Mouse (Mus musculus): ENCODE data around the gene Cxcr2. TPM values are rescaled to one million over a fixed set of nuclear protein-coding genes. Genes with fewer than 3 reads are reported as not detected.

The Cxcr2 gene
- polyA plus RNA-seq (2014; fragmentation: Nextera tagmentation; extraction: Ambion mirVana) = 0.07 and 0.08 TPM in 2 replicates

DNA sequence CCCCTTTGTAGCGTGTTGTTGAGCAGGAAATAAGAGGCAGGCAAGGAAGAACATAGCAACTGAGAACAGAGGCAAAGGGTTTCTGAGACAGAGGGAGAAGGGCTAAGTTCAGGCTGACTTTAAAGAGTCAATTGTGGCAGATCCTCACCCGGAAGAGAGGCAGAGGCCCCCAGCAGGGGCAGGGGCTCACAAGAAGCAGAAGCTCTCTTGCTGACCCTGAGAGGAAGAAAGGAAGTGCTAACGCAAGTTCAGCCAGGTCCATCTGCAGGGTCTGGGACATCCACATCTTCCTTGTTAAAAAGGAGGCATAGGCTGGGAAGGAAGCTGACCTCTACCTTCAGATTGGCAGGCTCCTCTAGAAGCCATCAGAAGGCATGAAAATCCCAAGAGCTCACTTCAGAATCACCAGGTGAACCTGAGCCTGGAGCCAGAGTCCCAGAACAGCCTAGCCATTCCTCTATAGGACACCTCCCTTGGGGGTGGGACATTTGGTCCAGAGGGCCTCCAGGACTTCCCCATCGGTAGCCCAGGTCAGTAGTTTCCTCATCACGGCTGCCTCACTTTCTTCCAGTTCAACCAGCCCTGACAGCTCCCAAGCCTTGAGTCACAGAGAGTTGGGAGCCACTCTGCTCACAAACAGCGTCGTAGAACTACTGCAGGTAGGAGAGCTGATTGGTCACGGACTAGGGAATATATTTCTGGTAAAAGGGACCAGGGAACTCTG lies at the start of gene Cxcr2:
Gene Cxcr2 (plus strand): TSS at position 529 of the 724 bp plus-strand sequence.
- Histone ChIP-seq H3K4me2 (ENCODE audit: low read depth, low read length) (no peak within 1 kb of the TSS), H3K4me3 (ENCODE audit: low read depth, low read length) (no peak within 1 kb of the TSS), H3K36me3 (ENCODE audit: control insufficient read depth, insufficient read depth, low read length) (no peaks in the 10 kb centered on the region), H3K27ac (ENCODE audit: low read depth, low read length) (no peak within 1 kb of the TSS), H3K4me1 (ENCODE audit: control insufficient read depth, insufficient read depth, low read length) (no peaks in the 10 kb centered on the region), H3K9ac (replicated peaks; ENCODE audit: low read depth, low read length) (no peak within 1 kb of the TSS), H3K27me3 (ENCODE audit: control insufficient read depth, insufficient read depth, low read length) (no peaks in the 10 kb centered on the region), H3K9me3 (ENCODE audit: control insufficient read depth, low read length) (no peaks in the 10 kb centered on the region)
- no peak for ATAC-seq (ENCODE audit: low read depth)
- WGBS = 78% methylated on average over 8 of the region's 8 CpGs

DNA sequence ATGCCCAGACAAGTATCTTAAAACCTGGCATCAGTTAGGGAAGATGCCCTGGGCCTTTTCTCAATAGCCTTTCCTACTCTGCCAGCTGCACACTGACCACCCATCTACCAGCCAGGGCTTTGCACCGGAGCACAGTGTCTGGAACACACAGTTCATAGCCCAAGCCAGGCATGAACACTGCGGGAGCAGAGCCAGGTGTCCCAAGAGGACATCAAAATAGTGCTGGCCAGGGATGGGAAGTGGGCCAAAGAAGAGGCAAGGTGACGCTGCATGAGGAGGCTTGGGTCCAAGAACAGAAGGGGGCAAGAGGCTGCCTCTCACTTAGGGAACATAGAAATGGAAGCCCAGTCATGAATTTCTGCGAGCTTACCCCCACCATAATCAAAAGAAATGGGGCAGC lies 48.1 kb upstream of the Cxcr2 start:
- H3K4me1 ChIP-seq (ENCODE audit: control insufficient read depth, insufficient read depth, low read length) = peaks cover 9% of the 10 kb centered on the region; the same call in 1 of the 2 replicates
- ATAC-seq (ENCODE audit: low read depth) = no peak
- H3K4me2 ChIP-seq (ENCODE audit: low read depth, low read length) = no peak overlapping the region
- no peak overlapping the region for H3K4me3 ChIP-seq (ENCODE audit: low read depth, low read length)
- 81% methylated on average over 4 of the region's 4 CpGs for WGBS
- no peak overlapping the region for H3K27ac ChIP-seq (ENCODE audit: low read depth, low read length)
- H3K9me3 ChIP-seq (ENCODE audit: control insufficient read depth, low read length) = no peaks in the 10 kb centered on the region
- H3K36me3 ChIP-seq (ENCODE audit: control insufficient read depth, insufficient read depth, low read length) = no peaks in the 10 kb centered on the region
- H3K27me3 ChIP-seq (ENCODE audit: control insufficient read depth, insufficient read depth, low read length) = no peaks in the 10 kb centered on the region
- H3K9ac ChIP-seq (replicated peaks; ENCODE audit: low read depth, low read length) = no peak overlapping the region

DNA sequence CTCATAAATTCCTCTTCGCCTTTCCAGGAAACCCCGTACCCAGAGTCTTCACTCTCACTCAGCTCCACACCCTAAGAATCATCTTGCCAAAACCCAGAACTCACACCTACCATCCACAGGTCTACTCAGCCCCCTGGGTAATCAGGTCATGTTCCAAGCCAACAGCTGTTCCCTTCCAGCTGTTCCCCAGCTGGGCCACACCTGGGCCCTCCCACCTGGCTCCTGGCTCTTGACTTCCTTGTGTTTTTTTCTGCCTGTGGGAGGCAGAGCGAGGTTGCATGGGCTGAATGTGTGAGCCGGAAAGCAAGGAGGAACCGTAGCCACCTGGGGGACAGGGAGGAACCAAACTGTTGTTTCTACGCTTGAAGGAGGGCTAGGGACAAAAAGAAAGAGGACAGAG lies 47.6 kb upstream of the Cxcr2 start:
- Histone ChIP-seq H3K9me3 (ENCODE audit: control insufficient read depth, low read length) (no peaks in the 10 kb centered on the region), H3K27ac (ENCODE audit: low read depth, low read length) (no peak overlapping the region), H3K4me3 (ENCODE audit: low read depth, low read length) (no peak overlapping the region), H3K4me2 (ENCODE audit: low read depth, low read length) (no peak overlapping the region), H3K9ac (replicated peaks; ENCODE audit: low read depth, low read length) (no peak overlapping the region), H3K27me3 (ENCODE audit: control insufficient read depth, insufficient read depth, low read length) (no peaks in the 10 kb centered on the region), H3K36me3 (ENCODE audit: control insufficient read depth, insufficient read depth, low read length) (no peaks in the 10 kb centered on the region), H3K4me1 (ENCODE audit: control insufficient read depth, insufficient read depth, low read length) (peaks cover 9% of the 10 kb centered on the region; the same call in 1 of the 2 replicates)
- ATAC-seq (ENCODE audit: low read depth) = no peak
- WGBS = 79% methylated on average over 6 of the region's 6 CpGs

DNA sequence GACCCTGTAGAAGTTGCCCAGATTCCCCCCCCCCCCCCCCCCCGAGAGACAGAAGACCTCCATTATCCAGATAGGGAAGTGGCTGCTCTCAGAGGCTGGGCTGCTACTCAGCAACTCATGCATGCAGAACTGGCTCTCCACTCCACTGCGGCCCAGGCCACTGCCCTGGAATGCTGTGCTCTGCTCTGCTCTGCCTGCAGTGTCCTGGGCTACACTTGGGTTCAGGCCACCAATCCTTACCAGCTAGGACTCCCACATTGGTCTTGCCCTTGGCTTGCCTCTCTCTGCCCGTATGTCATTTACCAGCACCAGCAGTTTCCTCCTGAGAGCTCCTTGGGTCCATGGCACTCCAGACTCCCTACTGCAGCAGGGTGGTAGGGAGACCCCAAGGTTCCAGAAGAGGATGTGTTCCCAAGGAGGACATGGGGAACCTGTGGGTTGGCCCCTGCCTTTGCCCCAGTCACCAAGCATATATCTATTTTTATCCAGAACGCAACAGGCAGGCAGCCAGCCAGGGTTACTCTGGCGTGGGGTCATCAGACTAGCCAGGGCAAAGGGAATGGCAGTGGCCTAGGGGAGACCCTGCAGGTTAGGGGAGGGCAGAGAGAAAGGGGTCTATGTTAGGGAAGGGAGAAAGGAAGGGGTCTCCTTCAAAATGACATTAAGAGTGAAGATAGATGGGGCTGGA lies 45.7 kb upstream of the Cxcr2 start:
- no peak overlapping the region for H3K4me2 ChIP-seq (ENCODE audit: low read depth, low read length)
- no peak overlapping the region for H3K9ac ChIP-seq (replicated peaks; ENCODE audit: low read depth, low read length)
- no peaks in the 10 kb centered on the region for H3K9me3 ChIP-seq (ENCODE audit: control insufficient read depth, low read length)
- peaks cover 11% of the 10 kb centered on the region; the same call in 1 of the 2 replicates for H3K4me1 ChIP-seq (ENCODE audit: control insufficient read depth, insufficient read depth, low read length)
- H3K4me3 ChIP-seq (ENCODE audit: low read depth, low read length) = no peak overlapping the region
- WGBS = 77% methylated on average over 4 of the region's 5 CpGs
- no peaks in the 10 kb centered on the region for H3K27me3 ChIP-seq (ENCODE audit: control insufficient read depth, insufficient read depth, low read length)
- no peaks in the 10 kb centered on the region for H3K36me3 ChIP-seq (ENCODE audit: control insufficient read depth, insufficient read depth, low read length)
- no peak for ATAC-seq (ENCODE audit: low read depth)
- H3K27ac ChIP-seq (ENCODE audit: low read depth, low read length) = no peak overlapping the region

DNA sequence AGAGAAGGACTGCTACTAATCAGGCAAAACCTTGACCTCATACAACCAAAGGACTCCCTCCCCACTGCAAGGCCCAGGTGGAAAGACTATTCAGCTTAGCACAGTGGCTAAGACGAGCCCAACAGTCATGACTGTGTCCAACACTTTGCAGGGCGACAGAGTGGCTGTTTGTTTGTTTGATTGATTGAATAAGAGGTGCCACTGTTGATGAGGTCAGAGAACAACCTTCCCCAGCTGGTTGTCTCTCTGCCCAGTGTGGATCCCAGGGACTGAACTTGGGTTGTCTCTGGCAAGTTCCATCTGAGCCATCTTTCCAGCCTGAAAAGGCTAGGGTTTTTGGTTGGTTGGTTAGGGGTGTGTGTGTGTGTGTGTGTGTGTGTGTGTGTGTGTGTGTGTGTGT lies 44.1 kb upstream of the Cxcr2 start:
- Histone ChIP-seq H3K27me3 (ENCODE audit: control insufficient read depth, insufficient read depth, low read length) (no peaks in the 10 kb centered on the region), H3K4me3 (ENCODE audit: low read depth, low read length) (no peak overlapping the region), H3K4me1 (ENCODE audit: control insufficient read depth, insufficient read depth, low read length) (0 out of 2 replicates have a peak, but pooled peaks cover 4% of the 10 kb centered on the region), H3K9ac (replicated peaks; ENCODE audit: low read depth, low read length) (no peak overlapping the region), H3K9me3 (ENCODE audit: control insufficient read depth, low read length) (no peaks in the 10 kb centered on the region), H3K4me2 (ENCODE audit: low read depth, low read length) (no peak overlapping the region), H3K27ac (ENCODE audit: low read depth, low read length) (no peak overlapping the region), H3K36me3 (ENCODE audit: control insufficient read depth, insufficient read depth, low read length) (no peaks in the 10 kb centered on the region)
- 51% methylated on average over 2 of the region's 2 CpGs for WGBS
- ATAC-seq (ENCODE audit: low read depth) = no peak

DNA sequence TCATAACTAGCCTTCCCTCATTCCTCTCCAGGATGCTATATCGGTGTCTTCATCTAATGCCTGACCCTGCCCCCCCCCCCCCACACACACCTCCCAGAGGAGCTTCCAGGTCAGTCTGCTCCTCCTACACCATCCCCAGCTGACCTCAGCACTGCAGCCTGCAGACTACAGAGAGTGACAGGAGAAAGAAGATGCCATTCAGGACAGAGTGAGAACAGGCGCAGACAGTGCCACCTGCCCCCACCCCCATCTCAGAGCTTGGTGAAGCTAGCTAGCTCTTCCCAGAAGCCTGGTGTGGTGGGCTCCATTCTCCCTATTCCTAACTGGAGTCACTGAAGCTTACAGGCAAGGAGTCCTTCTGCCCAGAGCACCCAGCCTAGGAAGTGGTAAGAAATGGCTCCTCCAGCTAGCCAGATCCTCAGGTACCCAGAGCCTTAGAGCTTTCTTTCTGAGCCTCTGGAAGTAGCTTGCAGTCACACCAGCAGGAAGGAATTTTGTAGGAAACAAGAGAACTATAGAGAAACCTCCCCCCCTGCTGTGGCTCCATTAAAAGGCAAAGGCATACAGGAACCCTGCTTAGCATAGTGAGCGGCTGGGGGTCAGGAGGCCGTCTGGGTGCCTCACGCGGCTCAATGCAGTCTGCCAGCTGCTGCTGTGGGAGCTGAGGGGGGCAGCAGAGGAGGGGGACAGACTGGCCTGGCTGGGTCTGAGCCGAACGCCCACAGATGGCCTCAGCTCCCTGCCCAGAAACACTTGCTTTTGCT lies 42.7 kb upstream of the Cxcr2 start:
- H3K4me3 ChIP-seq (ENCODE audit: low read depth, low read length) = no peak overlapping the region
- 4% methylated on average over 8 of the region's 8 CpGs for WGBS

DNA sequence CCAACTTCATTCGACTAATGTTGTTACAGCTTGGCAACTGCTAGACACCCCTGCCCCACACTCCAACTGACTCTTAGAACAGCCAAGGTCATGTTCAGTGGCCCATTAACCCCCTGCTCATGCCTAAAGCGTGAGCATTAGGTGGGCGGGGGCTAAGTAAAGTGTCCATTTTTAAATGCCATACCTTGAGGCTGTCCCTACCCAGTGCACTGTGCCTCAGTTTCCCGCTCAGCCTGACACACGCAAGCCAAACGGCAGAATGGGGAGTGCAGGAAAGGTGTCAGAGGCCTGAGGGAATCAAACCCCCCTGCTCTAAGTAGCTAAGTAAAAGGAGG lies 42.1 kb upstream of the Cxcr2 start:
- no peak overlapping the region for H3K4me3 ChIP-seq (ENCODE audit: low read depth, low read length)
- 12% methylated on average over 6 of the region's 6 CpGs for WGBS
- no peak overlapping the region for H3K4me2 ChIP-seq (ENCODE audit: low read depth, low read length)
- H3K4me1 ChIP-seq (ENCODE audit: control insufficient read depth, insufficient read depth, low read length) = 0 out of 2 replicates have a peak, but pooled peaks cover 4% of the 10 kb centered on the region
- H3K27ac ChIP-seq (ENCODE audit: low read depth, low read length) = 0 out of 2 replicates have a peak overlapping the region, but pooled peaks have one; percentile 23
- ATAC-seq (ENCODE audit: low read depth) = peak; percentile 26; the same call in 1 of the 2 replicates
- no peak overlapping the region for H3K9ac ChIP-seq (replicated peaks; ENCODE audit: low read depth, low read length)
- H3K9me3 ChIP-seq (ENCODE audit: control insufficient read depth, low read length) = no peaks in the 10 kb centered on the region
- no peaks in the 10 kb centered on the region for H3K27me3 ChIP-seq (ENCODE audit: control insufficient read depth, insufficient read depth, low read length)
- no peaks in the 10 kb centered on the region for H3K36me3 ChIP-seq (ENCODE audit: control insufficient read depth, insufficient read depth, low read length)

More for the DNA sequence above, 42.7 kb upstream of the Cxcr2 start:
- 0 out of 2 replicates have a peak, but pooled peaks cover 4% of the 10 kb centered on the region for H3K4me1 ChIP-seq (ENCODE audit: control insufficient read depth, insufficient read depth, low read length)
- H3K27ac ChIP-seq (ENCODE audit: low read depth, low read length) = peak overlapping the region; percentile 23; the same call in 1 of the 2 replicates
- H3K27me3 ChIP-seq (ENCODE audit: control insufficient read depth, insufficient read depth, low read length) = no peaks in the 10 kb centered on the region
- peak; percentile 89 for ATAC-seq (ENCODE audit: low read depth)
- H3K9me3 ChIP-seq (ENCODE audit: control insufficient read depth, low read length) = no peaks in the 10 kb centered on the region
- no peak overlapping the region for H3K9ac ChIP-seq (replicated peaks; ENCODE audit: low read depth, low read length)
- no peaks in the 10 kb centered on the region for H3K36me3 ChIP-seq (ENCODE audit: control insufficient read depth, insufficient read depth, low read length)
- no peak overlapping the region for H3K4me2 ChIP-seq (ENCODE audit: low read depth, low read length)

DNA sequence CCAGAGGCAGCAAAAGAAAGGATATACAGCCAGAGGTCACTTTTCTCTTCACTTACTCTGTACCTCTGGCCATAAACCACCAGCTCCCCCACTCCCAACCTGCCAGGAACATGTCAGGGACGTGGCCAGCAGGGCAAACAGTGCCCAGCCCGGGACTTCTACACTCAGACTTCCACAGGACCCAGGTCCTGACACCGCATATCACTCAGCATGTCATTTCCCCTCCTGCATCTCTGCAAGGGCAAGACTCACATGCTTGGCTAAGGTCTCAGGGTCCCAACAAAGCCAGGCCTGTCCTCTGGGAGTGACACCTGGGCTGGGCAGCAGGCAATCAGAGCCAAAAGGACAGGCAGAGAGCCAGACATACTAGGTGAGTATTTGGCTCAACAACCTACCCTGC lies 40.7 kb upstream of the Cxcr2 start:
- Histone ChIP-seq H3K36me3 (ENCODE audit: control insufficient read depth, insufficient read depth, low read length) (no peaks in the 10 kb centered on the region), H3K27me3 (ENCODE audit: control insufficient read depth, insufficient read depth, low read length) (no peaks in the 10 kb centered on the region), H3K4me1 (ENCODE audit: control insufficient read depth, insufficient read depth, low read length) (0 out of 2 replicates have a peak, but pooled peaks cover 4% of the 10 kb centered on the region), H3K9me3 (ENCODE audit: control insufficient read depth, low read length) (no peaks in the 10 kb centered on the region), H3K4me2 (ENCODE audit: low read depth, low read length) (no peak overlapping the region), H3K9ac (replicated peaks; ENCODE audit: low read depth, low read length) (no peak overlapping the region), H3K4me3 (ENCODE audit: low read depth, low read length) (no peak overlapping the region), H3K27ac (ENCODE audit: low read depth, low read length) (no peak overlapping the region)
- no peak for ATAC-seq (ENCODE audit: low read depth)
- WGBS = 49% methylated on average over 3 of the region's 3 CpGs

Data from neural tube, embryonic 14.5 days (tissue).